Mouse (Mus musculus) left cerebral cortex, adult 8-10 months (tissue): ENCODE data around the gene Gm20867. TPM values are rescaled to one million over a fixed set of nuclear protein-coding genes. Genes with fewer than 3 reads are reported as not detected.
"Not testable (repeated sequence)": the region's sequence is repeated elsewhere in the genome, so short reads cannot be mapped to it uniquely, and the experiment has no call there.

Source experiments
- DNase-seq, 2 experiments: peaks; one replicate each; pipeline ENCODE4 v3.0.0; 2022; ENCODE audit warnings: low spot score in 2 of 2
- total RNA-seq, 4 experiments: library from RNA; stranded (reverse); gene quantifications; 2 replicates each; pipeline ENCODE4 v1.2.4; 2022

Gene Gm20867
- total RNA-seq, result not detected

DNA sequence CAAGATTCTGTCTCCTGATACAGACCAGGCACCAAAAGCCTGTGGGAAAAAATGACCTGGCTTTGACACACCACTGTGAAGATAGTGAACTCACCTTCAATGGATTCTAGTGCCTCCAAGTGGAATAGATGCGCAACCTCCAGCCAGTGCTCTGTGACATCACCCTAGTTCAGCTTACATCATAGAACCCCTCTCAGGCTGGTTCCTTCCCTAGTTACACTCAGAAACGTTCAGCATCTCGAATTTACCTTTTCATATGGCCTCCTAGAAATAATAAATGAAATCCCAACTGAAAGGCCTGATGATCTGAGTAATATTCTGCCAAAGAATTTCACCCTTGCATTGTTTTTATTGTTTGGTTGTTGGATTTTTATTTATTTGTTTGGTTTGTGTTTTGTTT is at the start of gene Gm20867:
Gene Gm20867 (minus strand): TSS at position 101 of the 400 bp plus-strand sequence.
- not testable (repeated sequence) for DNase-seq

Other genes with a start within 250 kb of the Gm20867 start
- not detected for gene Gm29564, start 249.8 kb upstream of the Gm20867 start, total RNA-seq